Mouse (Mus musculus): ENCODE measurements around the gene Mogat2.

Mogat2 gene

GRCm38 (mm10) chr7:99199451-99200175 is 38.8 kb downstream of the Mogat2 start:
- no peak for DNase-seq (ENCODE audit: low read depth, low spot score)

- DNase-seq (ENCODE audit: low read depth, low spot score), result no peak
These were observed 39.6 kb downstream of the Mogat2 start for GRCm38 (mm10) chr7:99198811-99199210.

GRCm38 (mm10) chr7:99194511-99194910 is 43.9 kb downstream of the Mogat2 start:
- DNase-seq (ENCODE audit: low read depth, low spot score), result no peak

GRCm38 (mm10) chr7:99193926-99194325 is 44.5 kb downstream of the Mogat2 start:
- no peak for DNase-seq (ENCODE audit: low read depth, low spot score)

- DNase-seq (ENCODE audit: low read depth, low spot score), result no peak
These were observed 47.0 kb downstream of the Mogat2 start for GRCm38 (mm10) chr7:99191411-99191810.

- DNase-seq (ENCODE audit: low read depth, low spot score), result no peak
These were observed 48.5 kb downstream of the Mogat2 start for GRCm38 (mm10) chr7:99189885-99190284.

GRCm38 (mm10) chr7:99188630-99189029 is 49.8 kb downstream of the Mogat2 start:
- no peak for DNase-seq (ENCODE audit: low read depth, low spot score)

GRCm38 (mm10) chr7:99187451-99187850 is 51.0 kb downstream of the Mogat2 start:
- DNase-seq (ENCODE audit: low read depth, low spot score), result no peak

- no peak for DNase-seq (ENCODE audit: low read depth, low spot score)
These were observed 53.0 kb downstream of the Mogat2 start for GRCm38 (mm10) chr7:99185405-99185804.

- no peak for DNase-seq (ENCODE audit: low read depth, low spot score)
These were observed 54.7 kb downstream of the Mogat2 start for GRCm38 (mm10) chr7:99183751-99184150.

- DNase-seq (ENCODE audit: low read depth, low spot score), result peak; percentile 88
These were observed 55.8 kb downstream of the Mogat2 start, which contains the start of gene Dgat2 for GRCm38 (mm10) chr7:99182432-99183172. Gene Dgat2 (minus strand): TSS chr7:99182719.

- DNase-seq (ENCODE audit: low read depth, low spot score), result no peak
These were observed 56.6 kb downstream of the Mogat2 start for GRCm38 (mm10) chr7:99181619-99182431.

- no peak for DNase-seq (ENCODE audit: low read depth, low spot score)
These were observed 58.3 kb downstream of the Mogat2 start for GRCm38 (mm10) chr7:99180162-99180561.

GRCm38 (mm10) chr7:99179271-99179670 is 59.1 kb downstream of the Mogat2 start:
- DNase-seq (ENCODE audit: low read depth, low spot score), result no peak

- DNase-seq (ENCODE audit: low read depth, low spot score), result peak; percentile 35
These were observed 61.0 kb downstream of the Mogat2 start for GRCm38 (mm10) chr7:99177386-99177785.

GRCm38 (mm10) chr7:99175666-99176065 is 62.8 kb downstream of the Mogat2 start:
- DNase-seq (ENCODE audit: low read depth, low spot score), result no peak

- no peak for DNase-seq (ENCODE audit: low read depth, low spot score)
These were observed 63.3 kb downstream of the Mogat2 start for GRCm38 (mm10) chr7:99175118-99175517.

GRCm38 (mm10) chr7:99174006-99174405 is 64.4 kb downstream of the Mogat2 start:
- DNase-seq (ENCODE audit: low read depth, low spot score), result no peak

GRCm38 (mm10) chr7:99172898-99173297 is 65.5 kb downstream of the Mogat2 start:
- no peak for DNase-seq (ENCODE audit: low read depth, low spot score)

- DNase-seq (ENCODE audit: low read depth, low spot score), result no peak
These were observed 66.5 kb downstream of the Mogat2 start for GRCm38 (mm10) chr7:99171730-99172463.

- no peak for DNase-seq (ENCODE audit: low read depth, low spot score)
These were observed 67.9 kb downstream of the Mogat2 start for GRCm38 (mm10) chr7:99170519-99170918.
